Mouse (Mus musculus) C2C12 (cell line): Measurements from ENCODE around the gene Slc10a7.

Experiments
- CEBPB ChIP-seq: IDR thresholded peaks from one replicate; pipeline ENCODE4 v1.6.1; 2011; ENCODE audit warnings: low read depth, mild to moderate bottlenecking, control low read depth, moderate library complexity
- CTCF ChIP-seq: IDR thresholded peaks from one replicate; pipeline ENCODE4 v1.5.1; 2011; ENCODE audit not compliant: control insufficient read depth, insufficient read depth, insufficient read length
- MAX ChIP-seq: IDR thresholded peaks from one replicate; pipeline ENCODE4 v1.6.1; 2011; ENCODE audit warnings: mild to moderate bottlenecking, control low read depth
- MYOD1 ChIP-seq: IDR thresholded peaks from one replicate; pipeline ENCODE4 v1.6.1; 2011; ENCODE audit warnings: low read depth; ENCODE audit not compliant: control insufficient read depth, insufficient read length
- MYOG ChIP-seq: IDR thresholded peaks from one replicate; pipeline ENCODE4 v1.6.1; 2011; ENCODE audit not compliant: control insufficient read depth, insufficient read length; ENCODE audit errors: extremely low read depth
- USF1 ChIP-seq: IDR thresholded peaks from one replicate; pipeline ENCODE4 v1.6.1; 2011; ENCODE audit warnings: low read depth, mild to moderate bottlenecking, control low read depth, moderate library complexity

DNA sequence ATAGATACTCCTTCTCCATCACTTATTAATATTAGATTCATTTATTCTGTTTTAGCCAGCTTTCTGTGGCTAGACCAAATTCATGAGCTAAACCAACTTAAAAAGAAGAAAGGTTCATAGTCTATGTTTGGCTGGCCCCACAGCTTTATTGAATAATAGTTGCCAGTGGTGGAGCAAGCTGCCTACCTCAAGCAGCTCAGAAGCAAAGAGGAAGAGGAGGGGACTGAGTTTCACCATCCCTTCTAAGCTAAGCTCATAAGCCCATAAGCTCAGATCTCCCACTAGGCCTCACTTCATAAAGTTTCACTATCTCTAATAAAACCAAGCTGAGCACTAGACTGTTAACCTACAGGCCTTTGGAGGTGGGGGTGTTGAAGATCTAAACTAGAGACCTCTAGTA is 237.9 kb downstream of the Slc10a7 start:
- no peak for TF ChIP-seq CTCF
- TF ChIP-seq MYOD1: no peak
- TF ChIP-seq MYOG: no peak
- no peak for TF ChIP-seq CEBPB
- no peak for TF ChIP-seq MAX
- TF ChIP-seq USF1: no peak
